Mouse (Mus musculus): ENCODE data around the gene Arhgap30. TPM values are rescaled to one million over a fixed set of nuclear protein-coding genes. Genes with fewer than 3 reads are reported as not detected.

Gene Arhgap30
- polyA plus RNA-seq (2012; rRNA removed; ENCODE audit: low replicate concordance), result 3.3 and 4.2 TPM in 2 replicates

GRCm38 (mm10) chr1:171388376-171389102 lies at the start of gene Arhgap30:
Gene Arhgap30 (plus strand): TSS chr1:171388954.

GRCm38 (mm10) chr1:171345225-171346094 lies 43.3 kb upstream of the Arhgap30 start, which contains the start of the genes Nit1 and Pfdn2:
Gene Nit1 (minus strand): TSS chr1:171345646.
Gene Pfdn2 (plus strand): TSS chr1:171345670.

DNA sequence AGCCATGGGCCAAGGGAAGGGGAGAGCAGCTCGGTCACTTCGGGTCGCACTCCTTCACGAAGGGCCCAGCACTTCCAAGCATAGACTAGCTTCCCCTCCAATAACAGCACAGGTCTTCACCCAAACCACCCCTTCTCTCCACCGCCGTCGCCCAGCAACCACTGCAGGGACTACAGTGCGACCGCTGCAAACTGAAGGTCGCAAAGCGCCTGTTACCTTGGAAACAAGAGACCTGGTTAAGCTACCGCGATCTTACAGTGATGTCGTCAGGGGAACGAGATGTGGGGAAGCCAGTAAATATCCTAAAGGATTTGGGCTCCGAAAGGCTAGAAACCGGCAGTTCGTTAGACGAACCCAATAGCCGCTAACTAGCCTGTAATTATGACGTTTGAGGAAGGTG lies 28.1 kb upstream of the Arhgap30 start, which contains the start of gene Klhdc9:
TSS of gene Klhdc9 (minus strand) at position 143 of the 400 bp plus-strand sequence.

DNA sequence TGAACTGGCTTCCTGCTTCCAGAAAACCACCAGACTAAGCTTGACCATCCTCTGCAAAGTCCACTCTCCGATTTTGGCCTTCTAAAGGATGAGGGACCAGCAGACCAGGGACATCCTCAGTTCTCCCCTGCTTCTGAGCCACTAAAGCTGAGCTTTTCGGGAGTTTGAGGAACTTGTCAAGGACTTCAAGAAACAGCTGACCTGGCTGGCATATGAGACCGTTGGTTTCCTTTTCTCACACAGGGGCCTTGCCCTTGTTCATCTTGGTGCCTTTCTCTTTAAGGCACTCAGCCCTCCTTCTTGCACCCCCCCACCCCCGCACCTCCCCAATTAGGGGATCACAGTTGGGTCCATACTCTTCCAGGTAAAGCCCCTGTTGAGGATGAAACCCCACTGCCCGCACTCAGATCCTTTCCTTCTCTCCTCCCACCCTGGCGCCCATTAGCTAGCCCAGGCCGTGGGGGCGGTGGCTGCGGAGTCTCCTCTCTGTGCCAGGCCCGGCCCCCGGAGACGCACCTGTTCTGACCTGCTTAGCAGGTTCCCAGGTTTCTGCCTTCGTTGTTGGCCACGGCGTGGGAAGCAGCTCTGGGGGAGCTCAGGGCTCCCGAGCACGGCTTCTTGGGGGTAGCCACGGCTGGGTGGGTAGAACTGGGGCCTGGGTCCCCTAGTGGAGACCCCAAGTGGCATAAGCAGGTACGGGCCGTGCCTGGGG lies 18.8 kb upstream of the Arhgap30 start, which contains the start of gene Nectin4:
TSS of gene Nectin4 (plus strand) at position 255 of the 712 bp plus-strand sequence.

DNA sequence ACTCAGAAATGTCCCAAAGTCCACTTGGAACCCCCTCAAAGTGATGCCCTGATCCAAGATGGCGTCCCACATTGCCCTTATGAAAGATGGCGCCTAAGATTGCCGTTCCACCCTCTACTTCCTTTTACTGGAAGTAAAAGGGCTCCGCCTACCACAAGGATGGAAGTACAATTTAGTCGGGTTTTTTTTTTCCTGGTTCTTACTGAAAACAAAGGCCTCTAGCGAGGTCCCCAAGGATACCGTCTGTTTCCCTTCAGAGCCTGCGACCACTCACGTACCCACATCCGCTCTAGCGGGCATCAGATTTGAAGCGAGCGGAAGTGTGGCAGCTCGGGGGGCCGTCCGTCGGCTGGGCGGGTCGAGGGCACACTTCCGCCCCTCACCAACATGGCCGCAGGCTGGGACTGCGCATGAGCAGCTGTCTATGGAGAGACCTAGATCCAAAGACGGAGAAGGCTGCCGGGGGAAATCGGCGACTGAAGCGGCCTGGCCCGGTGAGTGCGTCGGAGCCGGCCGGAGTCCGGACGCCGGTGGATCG lies 22.3 kb downstream of the Arhgap30 start, which contains the start of gene Usf1:
TSS of gene Usf1 (plus strand) at position 367 of the 538 bp plus-strand sequence.

GRCm38 (mm10) chr1:171418660-171419059 lies 29.9 kb downstream of the Arhgap30 start, which contains the start of gene Tstd1:
Gene Tstd1 (plus strand): TSS chr1:171418872.

DNA sequence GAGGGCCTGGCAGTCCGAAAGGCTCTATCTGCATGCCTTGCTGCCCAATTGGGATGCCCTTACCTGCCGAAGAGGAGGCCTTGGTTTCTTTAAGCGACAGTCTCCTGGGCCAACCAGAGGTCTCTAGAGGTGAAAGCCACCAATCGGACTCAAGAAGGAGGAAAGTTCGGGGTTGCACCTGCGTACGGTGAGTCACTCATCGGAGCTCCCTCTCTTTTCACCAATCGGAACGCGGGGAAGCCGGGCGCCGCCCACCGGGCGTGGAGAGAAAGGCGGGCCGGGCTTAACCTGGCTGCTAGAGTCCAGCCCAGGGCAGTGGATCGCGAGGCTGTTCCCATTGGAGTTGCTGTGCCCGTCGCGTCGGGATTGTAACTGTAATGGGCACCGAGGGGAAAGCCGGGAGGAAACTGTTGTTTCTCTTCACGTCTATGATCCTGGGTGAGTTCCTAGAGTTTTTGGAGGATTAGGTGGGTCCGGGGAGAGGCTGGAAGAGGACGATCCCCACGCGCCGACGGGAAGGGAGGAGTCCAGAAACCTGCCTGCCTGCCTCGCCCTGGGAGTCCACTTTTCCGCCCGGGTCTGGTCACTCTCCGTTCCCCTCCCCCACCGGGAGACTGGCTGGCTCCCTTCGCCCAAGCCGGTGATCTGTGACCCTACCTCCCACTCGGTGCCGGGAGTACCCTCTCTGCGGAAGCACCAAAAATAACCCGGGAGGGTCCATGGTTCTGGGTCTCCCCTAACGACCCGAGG lies 48.7 kb downstream of the Arhgap30 start, which contains the start of gene F11r:
TSS of gene F11r (plus strand) at position 272 of the 750 bp plus-strand sequence.

Other genes starting within 250 kb of the Arhgap30 start
- gene Sdhc, start 238.4 kb upstream of the Arhgap30 start, polyA plus RNA-seq (2012; rRNA removed; ENCODE audit: low replicate concordance), result 189 and 291 TPM in 2 replicates
- gene Mpz, start 238.2 kb upstream of the Arhgap30 start, polyA plus RNA-seq (2012; rRNA removed; ENCODE audit: low replicate concordance), result 0.25 and 0.82 TPM in 2 replicates
- 27.8 and 42.5 TPM in 2 replicates for gene Pcp4l1, start 192.7 kb upstream of the Arhgap30 start, polyA plus RNA-seq (2012; rRNA removed; ENCODE audit: low replicate concordance)
- gene Nr1i3, start 175.0 kb upstream of the Arhgap30 start, polyA plus RNA-seq (2012; rRNA removed; ENCODE audit: low replicate concordance), result 41.3 and 48.7 TPM in 2 replicates
- 26.9 and 29.4 TPM in 2 replicates for gene Tomm40l, start 166.4 kb upstream of the Arhgap30 start, polyA plus RNA-seq (2012; rRNA removed; ENCODE audit: low replicate concordance)
- gene Apoa2, start 163.9 kb upstream of the Arhgap30 start, polyA plus RNA-seq (2012; rRNA removed; ENCODE audit: low replicate concordance), result 2.0 and 3.7 TPM in 2 replicates
- gene Fcer1g, start 154.6 kb upstream of the Arhgap30 start, polyA plus RNA-seq (2012; rRNA removed; ENCODE audit: low replicate concordance), result 24.2 and 71.8 TPM in 2 replicates
- gene Adamts4, start 138.5 kb upstream of the Arhgap30 start, polyA plus RNA-seq (2012; rRNA removed; ENCODE audit: low replicate concordance), result 1.6 and 1.8 TPM in 2 replicates
- 127 and 139 TPM in 2 replicates for gene Ndufs2, start 137.6 kb upstream of the Arhgap30 start, polyA plus RNA-seq (2012; rRNA removed; ENCODE audit: low replicate concordance)
- 86.3 and 126 TPM in 2 replicates for gene B4galt3, start 118.6 kb upstream of the Arhgap30 start, polyA plus RNA-seq (2012; rRNA removed; ENCODE audit: low replicate concordance)
- gene Ppox, start 107.8 kb upstream of the Arhgap30 start, polyA plus RNA-seq (2012; rRNA removed; ENCODE audit: low replicate concordance), result 26.6 and 36.8 TPM in 2 replicates
- gene Usp21, start 101.0 kb upstream of the Arhgap30 start, polyA plus RNA-seq (2012; rRNA removed; ENCODE audit: low replicate concordance), result 30.2 and 30.4 TPM in 2 replicates
- gene Ufc1, start 93.9 kb upstream of the Arhgap30 start, polyA plus RNA-seq (2012; rRNA removed; ENCODE audit: low replicate concordance), result 10.2 and 10.3 TPM in 2 replicates
- gene Dedd, start 59.8 kb upstream of the Arhgap30 start, polyA plus RNA-seq (2012; rRNA removed; ENCODE audit: low replicate concordance), result 23.2 and 33.7 TPM in 2 replicates
- 60.9 and 66.1 TPM in 2 replicates for gene Nit1, start 43.3 kb upstream of the Arhgap30 start, polyA plus RNA-seq (2012; rRNA removed; ENCODE audit: low replicate concordance)
- gene Pfdn2, start 43.3 kb upstream of the Arhgap30 start, polyA plus RNA-seq (2012; rRNA removed; ENCODE audit: low replicate concordance), result 1.4 and 1.5 TPM in 2 replicates
- gene Klhdc9, start 28.2 kb upstream of the Arhgap30 start, polyA plus RNA-seq (2012; rRNA removed; ENCODE audit: low replicate concordance), result 0.37 and 0.47 TPM in 2 replicates
- 0.15 and 1.1 TPM in 2 replicates for gene Nectin4, start 18.9 kb upstream of the Arhgap30 start, polyA plus RNA-seq (2012; rRNA removed; ENCODE audit: low replicate concordance)
- 58.8 and 75.3 TPM in 2 replicates for gene Usf1, start 22.4 kb downstream of the Arhgap30 start, polyA plus RNA-seq (2012; rRNA removed; ENCODE audit: low replicate concordance)
- gene Tstd1, start 29.9 kb downstream of the Arhgap30 start, polyA plus RNA-seq (2012; rRNA removed; ENCODE audit: low replicate concordance), result 97.3 and 129 TPM in 2 replicates
- gene F11r, start 48.6 kb downstream of the Arhgap30 start, polyA plus RNA-seq (2012; rRNA removed; ENCODE audit: low replicate concordance), result 49.6 and 100 TPM in 2 replicates
- gene Alyref2, start 114.5 kb downstream of the Arhgap30 start, polyA plus RNA-seq (2012; rRNA removed; ENCODE audit: low replicate concordance), result 2.1 and 6.4 TPM in 2 replicates
- gene Itln1, start 146.3 kb downstream of the Arhgap30 start, polyA plus RNA-seq (2012; rRNA removed; ENCODE audit: low replicate concordance), result 328 and 1,186 TPM in 2 replicates
- 0.41 and 1.0 TPM in 2 replicates for gene Cd244a, start 170.2 kb downstream of the Arhgap30 start, polyA plus RNA-seq (2012; rRNA removed; ENCODE audit: low replicate concordance)
- 0.28 and 0.41 TPM in 2 replicates for gene Ly9, start 218.5 kb downstream of the Arhgap30 start, polyA plus RNA-seq (2012; rRNA removed; ENCODE audit: low replicate concordance)